Mouse (Mus musculus) left cerebral cortex, adult 18-20 months (tissue): ENCODE data around the gene Ikbke. TPM values are rescaled to one million over a fixed set of nuclear protein-coding genes. Genes with fewer than 3 reads are reported as not detected.

Experiments
- total RNA-seq, 2 experiments: library from RNA; stranded (reverse); gene quantifications; 2 replicates each; pipeline ENCODE4 v1.2.3; 2021

Gene Ikbke
- total RNA-seq, 2 experiments from 2014 or later: 1.5 to 1.8 TPM

Other genes starting within 250 kb of the Ikbke start
- 10 to 100 TPM; 35.8 to 37.2 TPM for gene Mapkapk2, start 181.8 kb downstream of the Ikbke start, total RNA-seq
- 10 to 100 TPM; 14.9 to 16.7 TPM for gene Dyrk3, start 141.3 kb downstream of the Ikbke start, total RNA-seq
- 10 to 100 TPM; 35.0 to 37.5 TPM for gene Eif2d, start 126.4 kb downstream of the Ikbke start, total RNA-seq
- 10 to 100 TPM; 27.7 to 28.1 TPM for gene Rassf5, start 34.3 kb downstream of the Ikbke start, total RNA-seq
- gene Srgap2, start 247.7 kb upstream of the Ikbke start, total RNA-seq: 10 to 100 TPM; 69.4 to 77.0 TPM
- gene Fam72a, start 248.3 kb upstream of the Ikbke start, total RNA-seq: 1 to 10 TPM; 1.1 TPM